Mouse (Mus musculus): ENCODE data around the gene Ninj2.

GRCm38 (mm10) chr6:120045406-120045805 lies 47.7 kb upstream of the Ninj2 start:
- TF ChIP-seq MAFK (IDR thresholded peaks at IDR 0.05; ENCODE audit: insufficient read depth, low read depth, low read length): no peak
- TF ChIP-seq ZC3H11A (IDR thresholded peaks at IDR 0.05; ENCODE audit: borderline replicate concordance, low read depth, low read length): no peak
- no peak for TF ChIP-seq HCFC1 (IDR thresholded peaks at IDR 0.05; ENCODE audit: borderline replicate concordance, insufficient read depth, low read length)
- TF ChIP-seq CHD2 (IDR thresholded peaks at IDR 0.05; ENCODE audit: low read depth, low read length): no peak

Data from ES-E14 (cell line).